Mouse (Mus musculus) neural tube, embryonic 11.5 days (tissue): ENCODE results near the gene Taf1a. TPM values are rescaled to one million over a fixed set of nuclear protein-coding genes. Genes with fewer than 3 reads are reported as not detected.
"Not testable (repeated sequence)": the region's sequence is repeated elsewhere in the genome, so short reads cannot be mapped to it uniquely, and the experiment has no call there.

ENCODE experiments used
- ATAC-seq: fragments of 200-750 bp; cut with Nextera tagmentation; 2 replicates; pipeline ENCODE4 v1.8.0; 2017; ENCODE audit warnings: moderate number of reproducible peaks, mild to moderate bottlenecking, moderate TSS enrichment, moderate library complexity; ENCODE audit not compliant: insufficient read depth, low FRiP score, low TSS enrichment
- DNase-seq: peaks from one replicate; pipeline ENCODE4 v3.0.0-alpha.2; 2015; ENCODE audit warnings: low spot score
- H3K27ac ChIP-seq: fragments of 300-500 bp; sonication (generic); 2 replicates; pipeline ENCODE4 v1.5.1; 2014; ENCODE audit warnings: low read depth, mild to moderate bottlenecking, low read length
- H3K27me3 ChIP-seq: fragments of 300-500 bp; sonication (generic); 2 replicates; pipeline ENCODE4 v1.6.1; 2014; ENCODE audit warnings: mild to moderate bottlenecking, low read length, mixed read lengths; ENCODE audit not compliant: control insufficient read depth, insufficient read depth
- H3K36me3 ChIP-seq: fragments of 300-500 bp; sonication (generic); 2 replicates; pipeline ENCODE4 v1.6.1; 2014; ENCODE audit warnings: mild to moderate bottlenecking, low read length, moderate library complexity, mixed read lengths; ENCODE audit not compliant: control insufficient read depth, insufficient read depth
- H3K4me1 ChIP-seq: fragments of 300-500 bp; sonication (generic); 2 replicates; pipeline ENCODE4 v1.6.1; 2014; ENCODE audit warnings: low read length, mixed read lengths; ENCODE audit not compliant: control insufficient read depth, insufficient read depth
- H3K4me2 ChIP-seq: fragments of 300-500 bp; sonication (generic); 2 replicates; pipeline ENCODE4 v1.6.1; 2014; ENCODE audit warnings: low read depth, mild to moderate bottlenecking, moderate library complexity
- H3K4me3 ChIP-seq: fragments of 300-500 bp; sonication (generic); 2 replicates; pipeline ENCODE4 v1.5.1; 2014; ENCODE audit warnings: low read depth, low read length
- H3K9ac ChIP-seq: fragments of 300-500 bp; sonication (generic); 2 replicates; pipeline ENCODE4 v1.6.1; 2014; ENCODE audit warnings: mild to moderate bottlenecking, low read length
- H3K9me3 ChIP-seq: fragments of 300-500 bp; sonication (generic); 2 replicates; pipeline ENCODE4 v1.6.1; 2016; ENCODE audit warnings: low read length; ENCODE audit not compliant: control insufficient read depth
- WGBS: fragments of 180-500 bp; shearing (Covaris S2); extraction: QIAGEN DNeasy Blood & Tissue Kit; methylation state at CpG from one replicate; pipeline ENCODE4 v1.1.7; 2014; 5-methylcytosine and 5-hydroxymethylcytosine counted together
- polyA plus RNA-seq: library from polyadenylated mRNA; unstranded; fragments of >200 nt; fragmentation: Nextera tagmentation; extraction: Ambion mirVana; gene quantifications from 2 replicates; pipeline ENCODE4 v1.2.1, GENCODE M21; 2014

The Taf1a gene
- polyA plus RNA-seq, 1 experiment from 2014 or later, result 17.9 TPM

- H3K27ac ChIP-seq, H3K4me2 ChIP-seq, H3K9ac ChIP-seq, H3K4me1 ChIP-seq, H3K4me3 ChIP-seq, DNase-seq, ATAC-seq, H3K9me3 ChIP-seq, H3K36me3 ChIP-seq, H3K27me3 ChIP-seq: not testable (repeated sequence)
- 88% methylated on average over 3 of the region's 3 CpGs for WGBS
Observed at GRCm38 (mm10) chr1:183379376-183379775, 9.4 kb upstream of the Taf1a start.

- H3K36me3 ChIP-seq, result no peaks in the 10 kb centered on the region
- ATAC-seq (no peak), DNase-seq (no peak)
- H3K27me3 ChIP-seq, result no peaks in the 10 kb centered on the region
- H3K4me2 ChIP-seq, result no peak overlapping the region
- H3K9me3 ChIP-seq, result no peaks in the 10 kb centered on the region
- H3K4me1 ChIP-seq, result no peaks in the 10 kb centered on the region
- H3K9ac ChIP-seq, result no peak overlapping the region
- 82% methylated on average over 5 of the region's 5 CpGs for WGBS
- H3K27ac ChIP-seq, result no peak overlapping the region
- no peak overlapping the region for H3K4me3 ChIP-seq
Observed at GRCm38 (mm10) chr1:183381816-183382215, 7.0 kb upstream of the Taf1a start.

- no peaks in the 10 kb centered on the region for H3K27me3 ChIP-seq
- DNase-seq, result no peak
- no peaks in the 10 kb centered on the region for H3K36me3 ChIP-seq
- H3K9ac ChIP-seq, result no peak overlapping the region
- no peak overlapping the region for H3K4me2 ChIP-seq
- H3K9me3 ChIP-seq, result no peaks in the 10 kb centered on the region
- 82% methylated on average over 2 of the region's 2 CpGs for WGBS
- no peak for ATAC-seq
- H3K4me3 ChIP-seq, result no peak overlapping the region
- H3K4me1 ChIP-seq, result no peaks in the 10 kb centered on the region
- H3K27ac ChIP-seq, result no peak overlapping the region
Observed at GRCm38 (mm10) chr1:183382621-183383020, 6.2 kb upstream of the Taf1a start.

GRCm38 (mm10) chr1:183387421-183387820, 1.4 kb upstream of the Taf1a start:
- WGBS, result 99% methylated on average over 3 of the region's 3 CpGs
- ATAC-seq, H3K9ac ChIP-seq: not testable (repeated sequence)

GRCm38 (mm10) chr1:183403396-183403795, 14.6 kb downstream of the Taf1a start:
- DNase-seq (no peak), ATAC-seq (no peak)
- no peak overlapping the region for H3K4me3 ChIP-seq
- H3K4me1 ChIP-seq, result no peaks in the 10 kb centered on the region
- H3K36me3 ChIP-seq, result peaks cover 16% of the 10 kb centered on the region
- H3K4me2 ChIP-seq, result no peak overlapping the region
- no peak overlapping the region for H3K27ac ChIP-seq
- no peaks in the 10 kb centered on the region for H3K9me3 ChIP-seq
- 94% methylated on average over 3 of the region's 3 CpGs for WGBS
- H3K9ac ChIP-seq, result no peak overlapping the region
- no peaks in the 10 kb centered on the region for H3K27me3 ChIP-seq

More at GRCm38 (mm10) chr1:183387421-183387820, 1.4 kb upstream of the Taf1a start:
- not testable (repeated sequence) for H3K36me3 ChIP-seq, H3K4me3 ChIP-seq, H3K4me2 ChIP-seq, H3K27me3 ChIP-seq, DNase-seq, H3K27ac ChIP-seq, H3K9me3 ChIP-seq, H3K4me1 ChIP-seq

GRCm38 (mm10) chr1:183414081-183414727, 25.4 kb downstream of the Taf1a start:
- Histone ChIP-seq H3K9me3 (no peaks in the 10 kb centered on the region), H3K36me3 (peaks cover 4% of the 10 kb centered on the region; the same call in 1 of the 2 replicates), H3K4me2 (no peak overlapping the region), H3K4me3 (no peak overlapping the region), H3K27ac (no peak overlapping the region), H3K9ac (no peak overlapping the region), H3K4me1 (no peaks in the 10 kb centered on the region), H3K27me3 (no peaks in the 10 kb centered on the region)
- 96% methylated on average over 15 of the region's 15 CpGs for WGBS
- no peak for DNase-seq
- no peak for ATAC-seq

GRCm38 (mm10) chr1:183417873-183418272, 29.1 kb downstream of the Taf1a start, which contains the start of gene Hhipl2:
Hhipl2 (plus strand) TSS chr1:183418215.
- Histone ChIP-seq H3K4me1 (no peaks in the 10 kb centered on the region), H3K27me3 (no peaks in the 10 kb centered on the region), H3K9me3 (no peaks in the 10 kb centered on the region), H3K27ac (no peak within 1 kb of the TSS), H3K9ac (no peak within 1 kb of the TSS), H3K36me3 (no peaks in the 10 kb centered on the region), H3K4me3 (no peak within 1 kb of the TSS), H3K4me2 (no peak within 1 kb of the TSS)
- WGBS, result 81% methylated on average over 12 of the region's 12 CpGs
- ATAC-seq (no peak), DNase-seq (no peak)

GRCm38 (mm10) chr1:183419741-183420140, 31.0 kb downstream of the Taf1a start:
- WGBS, result 91% methylated on average over 7 of the region's 7 CpGs
- DNase-seq, result no peak

GRCm38 (mm10) chr1:183420296-183420695, 31.5 kb downstream of the Taf1a start:
- ATAC-seq (no peak), DNase-seq (no peak)
- H3K27ac ChIP-seq, result no peak overlapping the region
- H3K9ac ChIP-seq, result no peak overlapping the region
- no peaks in the 10 kb centered on the region for H3K27me3 ChIP-seq
- no peak overlapping the region for H3K4me2 ChIP-seq
- H3K36me3 ChIP-seq, result no peaks in the 10 kb centered on the region
- H3K4me1 ChIP-seq, result no peaks in the 10 kb centered on the region
- no peaks in the 10 kb centered on the region for H3K9me3 ChIP-seq
- no peak overlapping the region for H3K4me3 ChIP-seq
- WGBS, result 86% methylated on average over 10 of the region's 10 CpGs

More at GRCm38 (mm10) chr1:183419741-183420140, 31.0 kb downstream of the Taf1a start:
- Histone ChIP-seq H3K27me3 (no peaks in the 10 kb centered on the region), H3K4me3 (no peak overlapping the region), H3K9ac (no peak overlapping the region), H3K27ac (no peak overlapping the region), H3K9me3 (no peaks in the 10 kb centered on the region), H3K4me1 (no peaks in the 10 kb centered on the region), H3K36me3 (no peaks in the 10 kb centered on the region), H3K4me2 (no peak overlapping the region)
- no peak for ATAC-seq
